Mouse (Mus musculus) limb, embryonic 14.5 days (tissue): Measurements from ENCODE around the gene Id3. TPM values are rescaled to one million over a fixed set of nuclear protein-coding genes. Genes with fewer than 3 reads are reported as not detected.

Source experiments
- ATAC-seq: fragments of 200-750 bp; cut with Nextera tagmentation; 2 replicates; pipeline ENCODE4 v1.8.0; 2017; ENCODE audit warnings: low read depth, moderate number of reproducible peaks, moderate TSS enrichment; ENCODE audit not compliant: low FRiP score
- DNase-seq: peaks from one replicate; pipeline ENCODE4 v3.0.0-alpha.2; 2015; ENCODE audit warnings: low spot score
- H3K27ac ChIP-seq: fragments of 300-500 bp; sonication (generic); replicated peaks from 2 replicates; pipeline ENCODE4 v1.5.1; 2014; ENCODE audit warnings: low read depth, mild to moderate bottlenecking, low read length, moderate library complexity, mixed read lengths
- H3K27me3 ChIP-seq: fragments of 300-500 bp; sonication (generic); 2 replicates; pipeline ENCODE4 v1.6.1; 2014; ENCODE audit warnings: low read length, mixed read lengths; ENCODE audit not compliant: control insufficient read depth, insufficient read depth
- H3K36me3 ChIP-seq: fragments of 300-500 bp; sonication (generic); 2 replicates; pipeline ENCODE4 v1.6.1; 2014; ENCODE audit warnings: mild to moderate bottlenecking, low read length, moderate library complexity, mixed read lengths; ENCODE audit not compliant: control insufficient read depth, insufficient read depth
- H3K4me1 ChIP-seq: fragments of 300-500 bp; sonication (generic); 2 replicates; pipeline ENCODE4 v1.6.1; 2014; ENCODE audit warnings: antibody characterized with exemption, low read length, mixed read lengths; ENCODE audit not compliant: control insufficient read depth, insufficient read depth
- H3K4me2 ChIP-seq: fragments of 300-500 bp; sonication (generic); replicated peaks from 2 replicates; pipeline ENCODE4 v1.6.1; 2014; ENCODE audit warnings: low read depth, mild to moderate bottlenecking, low read length, moderate library complexity; ENCODE audit not compliant: severe bottlenecking
- H3K4me3 ChIP-seq: fragments of 300-500 bp; sonication (generic); replicated peaks from 2 replicates; pipeline ENCODE4 v1.5.1; 2014; ENCODE audit warnings: low read length
- H3K9ac ChIP-seq: fragments of 300-500 bp; sonication (generic); 2 replicates; pipeline ENCODE4 v1.6.1; 2014; ENCODE audit warnings: mild to moderate bottlenecking, low read depth, low read length, moderate library complexity; ENCODE audit not compliant: severe bottlenecking
- H3K9me3 ChIP-seq: fragments of 300-500 bp; sonication (generic); 2 replicates; pipeline ENCODE4 v1.6.1; 2016; ENCODE audit warnings: low read length; ENCODE audit not compliant: control insufficient read depth
- POLR2A ChIP-seq: fragments of 200-500 bp; IDR thresholded peaks from 2 replicates; pipeline ENCODE4 v1.8.0; 2012; ENCODE audit warnings: inconsistent platforms, mild to moderate bottlenecking, moderate library complexity, borderline replicate concordance; ENCODE audit not compliant: insufficient read depth, insufficient read length; ENCODE audit errors: extremely low read depth
- WGBS: fragments of 180-500 bp; shearing (Covaris S2); extraction: QIAGEN DNeasy Blood & Tissue Kit; methylation state at CpG from one replicate; pipeline ENCODE4 v1.1.7; 2014; 5-methylcytosine and 5-hydroxymethylcytosine counted together
- polyA plus RNA-seq, 2 experiments: library from polyadenylated mRNA; depleted of rRNA in 1 of 2; stranded (reverse) in 1 of 2; unstranded in 1 of 2; fragments of >200 nt; fragmentation: Nextera tagmentation in 1 of 2; extraction: Ambion mirVana in 1 of 2; gene quantifications; 2 replicates each; pipeline versions ENCODE4 v1.2.1 to v1.2.3; 2012 to 2014

Id3 gene
- polyA plus RNA-seq, 2 experiments: 417 to 500 TPM

GRCm38 (mm10) chr4:136145991-136146711 is 2.9 kb downstream of the Id3 start:
- peak overlapping the region; percentile 99 for H3K27ac ChIP-seq
- H3K27me3 ChIP-seq: no peaks in the 10 kb centered on the region
- WGBS: 8% methylated on average over 7 of the region's 7 CpGs
- H3K4me2 ChIP-seq: peak overlapping the region; percentile 64
- peak overlapping the region; percentile 72 for H3K4me3 ChIP-seq
- H3K36me3 ChIP-seq: peaks cover 12% of the 10 kb centered on the region
- H3K4me1 ChIP-seq: peaks cover 65% of the 10 kb centered on the region
- H3K9ac ChIP-seq: peak overlapping the region; percentile 91
- TF ChIP-seq POLR2A: no peak
- ATAC-seq (no peak), DNase-seq (no peak)
- no peaks in the 10 kb centered on the region for H3K9me3 ChIP-seq

GRCm38 (mm10) chr4:136146712-136147154 is 3.4 kb downstream of the Id3 start:
- no peak for TF ChIP-seq POLR2A
- peak overlapping the region; percentile 99 for H3K27ac ChIP-seq
- no peak for ATAC-seq

GRCm38 (mm10) chr4:136147436-136148135 is 4.3 kb downstream of the Id3 start:
- ATAC-seq (peak; percentile 68), DNase-seq (peak; percentile 92)
- WGBS: 1% methylated on average over 36 of the region's 48 CpGs
- H3K9me3 ChIP-seq: no peaks in the 10 kb centered on the region
- peak; percentile 69; the same call in 1 of the 2 replicates for TF ChIP-seq POLR2A
- peak overlapping the region; percentile 91 for H3K9ac ChIP-seq
- H3K36me3 ChIP-seq: peaks cover 12% of the 10 kb centered on the region
- H3K27me3 ChIP-seq: no peaks in the 10 kb centered on the region
- H3K4me2 ChIP-seq: peak overlapping the region; percentile 64
- peak overlapping the region; percentile 99 for H3K27ac ChIP-seq
- peak overlapping the region; percentile 72 for H3K4me3 ChIP-seq
- H3K4me1 ChIP-seq: peaks cover 57% of the 10 kb centered on the region

More at GRCm38 (mm10) chr4:136146712-136147154, 3.4 kb downstream of the Id3 start:
- Histone ChIP-seq H3K4me2 (peak overlapping the region; percentile 64), H3K4me3 (peak overlapping the region; percentile 72), H3K27me3 (no peaks in the 10 kb centered on the region), H3K4me1 (peaks cover 60% of the 10 kb centered on the region), H3K36me3 (peaks cover 12% of the 10 kb centered on the region), H3K9me3 (no peaks in the 10 kb centered on the region), H3K9ac (peak overlapping the region; percentile 91)
- WGBS: 5% methylated on average over 6 of the region's 6 CpGs
- DNase-seq: no peak

GRCm38 (mm10) chr4:136148342-136149044 is 5.2 kb downstream of the Id3 start:
- 4% methylated on average over 31 of the region's 31 CpGs for WGBS
- DNase-seq: no peak

GRCm38 (mm10) chr4:136149045-136149379 is 5.7 kb downstream of the Id3 start:
- Histone ChIP-seq H3K4me3 (no peak overlapping the region), H3K27me3 (no peaks in the 10 kb centered on the region), H3K4me1 (peaks cover 50% of the 10 kb centered on the region), H3K27ac (peak overlapping the region; percentile 99), H3K36me3 (peaks cover 12% of the 10 kb centered on the region), H3K4me2 (no peak overlapping the region), H3K9me3 (no peaks in the 10 kb centered on the region), H3K9ac (no peak overlapping the region)
- DNase-seq: no peak
- ATAC-seq: no peak
- 65% methylated on average over 2 of the region's 2 CpGs for WGBS
- TF ChIP-seq POLR2A: no peak

More at GRCm38 (mm10) chr4:136148342-136149044, 5.2 kb downstream of the Id3 start:
- Histone ChIP-seq H3K36me3 (peaks cover 12% of the 10 kb centered on the region), H3K9me3 (no peaks in the 10 kb centered on the region), H3K4me2 (peak overlapping the region; percentile 64), H3K4me3 (peak overlapping the region; percentile 72), H3K4me1 (peaks cover 50% of the 10 kb centered on the region), H3K27ac (peak overlapping the region; percentile 99), H3K9ac (peak overlapping the region; percentile 4; the same call in 1 of the 2 replicates), H3K27me3 (no peaks in the 10 kb centered on the region)
- TF ChIP-seq POLR2A: no peak
- ATAC-seq: no peak
